Mouse (Mus musculus): Measurements from ENCODE around the gene Gm20765. TPM values are rescaled to one million over a fixed set of nuclear protein-coding genes. Genes with fewer than 3 reads are reported as not detected.

Gm20765 gene
- total and polyA plus RNA-seq, 2 experiments from 2014 or later: not detected

- no peak for ATAC-seq (ENCODE audit: insufficient read depth, low read depth)
- TF ChIP-seq CTCF (IDR thresholded peaks at IDR 0.05; ENCODE audit: low read depth) (no peak), EP300 (IDR thresholded peaks at IDR 0.05; ENCODE audit: low read depth) (no peak)
- no peaks in the 10 kb centered on the region for H3K27me3 ChIP-seq (ENCODE audit: control insufficient read depth, insufficient read depth, low read length)
- H3K27ac ChIP-seq (ENCODE audit: low read depth): no peak overlapping the region
- H3K9me3 ChIP-seq (replicated peaks; ENCODE audit: control insufficient read depth, low read length): no peaks in the 10 kb centered on the region
- WGBS: 83% methylated on average over 1 of the region's 1 CpGs
- no peak overlapping the region for H3K9ac ChIP-seq (replicated peaks; ENCODE audit: low read depth, low read length)
- no peaks in the 10 kb centered on the region for H3K36me3 ChIP-seq (replicated peaks; ENCODE audit: control insufficient read depth, insufficient read depth, low read length)
- no peaks in the 10 kb centered on the region for H3K4me1 ChIP-seq (ENCODE audit: control insufficient read depth, insufficient read depth)
- no peak for DNase-seq (ENCODE audit: low spot score)
- H3K4me3 ChIP-seq (ENCODE audit: low read depth, low read length): no peak overlapping the region
- no peak overlapping the region for H3K4me2 ChIP-seq (ENCODE audit: low read depth, low read length)
Observed at GRCm38 (mm10) chr10:104209655-104210054, 24.3 kb downstream of the Gm20765 start.

GRCm38 (mm10) chr10:104210268-104210990, 25.1 kb downstream of the Gm20765 start:
- Histone ChIP-seq H3K9me3 (replicated peaks; ENCODE audit: control insufficient read depth, low read length) (no peaks in the 10 kb centered on the region), H3K9ac (replicated peaks; ENCODE audit: low read depth, low read length) (no peak overlapping the region), H3K36me3 (replicated peaks; ENCODE audit: control insufficient read depth, insufficient read depth, low read length) (no peaks in the 10 kb centered on the region), H3K4me2 (ENCODE audit: low read depth, low read length) (no peak overlapping the region), H3K27ac (ENCODE audit: low read depth) (no peak overlapping the region), H3K4me3 (ENCODE audit: low read depth, low read length) (no peak overlapping the region), H3K4me1 (ENCODE audit: control insufficient read depth, insufficient read depth) (no peaks in the 10 kb centered on the region), H3K27me3 (ENCODE audit: control insufficient read depth, insufficient read depth, low read length) (no peaks in the 10 kb centered on the region)
- ATAC-seq (ENCODE audit: insufficient read depth, low read depth): no peak
- WGBS: 57% methylated on average over 3 of the region's 3 CpGs
- no peak for DNase-seq (ENCODE audit: low spot score)
- TF ChIP-seq EP300 (IDR thresholded peaks at IDR 0.05; ENCODE audit: low read depth) (no peak), CTCF (IDR thresholded peaks at IDR 0.05; ENCODE audit: low read depth) (no peak)

GRCm38 (mm10) chr10:104214527-104214926, 29.2 kb downstream of the Gm20765 start:
- H3K36me3 ChIP-seq (replicated peaks; ENCODE audit: control insufficient read depth, insufficient read depth, low read length): no peaks in the 10 kb centered on the region
- no peak overlapping the region for H3K4me2 ChIP-seq (ENCODE audit: low read depth, low read length)
- 76% methylated on average over 5 of the region's 5 CpGs for WGBS
- no peak overlapping the region for H3K27ac ChIP-seq (ENCODE audit: low read depth)
- no peak overlapping the region for H3K4me3 ChIP-seq (ENCODE audit: low read depth, low read length)
- H3K9me3 ChIP-seq (replicated peaks; ENCODE audit: control insufficient read depth, low read length): no peaks in the 10 kb centered on the region
- H3K9ac ChIP-seq (replicated peaks; ENCODE audit: low read depth, low read length): no peak overlapping the region
- no peak for ATAC-seq (ENCODE audit: insufficient read depth, low read depth)
- no peaks in the 10 kb centered on the region for H3K27me3 ChIP-seq (ENCODE audit: control insufficient read depth, insufficient read depth, low read length)
- TF ChIP-seq EP300 (IDR thresholded peaks at IDR 0.05; ENCODE audit: low read depth) (no peak), CTCF (IDR thresholded peaks at IDR 0.05; ENCODE audit: low read depth) (no peak)
- no peak for DNase-seq (ENCODE audit: low spot score)
- no peaks in the 10 kb centered on the region for H3K4me1 ChIP-seq (ENCODE audit: control insufficient read depth, insufficient read depth)

- Histone ChIP-seq H3K4me1 (ENCODE audit: control insufficient read depth, insufficient read depth) (no peaks in the 10 kb centered on the region), H3K9me3 (replicated peaks; ENCODE audit: control insufficient read depth, low read length) (0 out of 2 replicates have a peak, but pooled peaks cover 6% of the 10 kb centered on the region), H3K4me2 (ENCODE audit: low read depth, low read length) (no peak overlapping the region), H3K27ac (ENCODE audit: low read depth) (no peak overlapping the region), H3K36me3 (replicated peaks; ENCODE audit: control insufficient read depth, insufficient read depth, low read length) (no peaks in the 10 kb centered on the region), H3K9ac (replicated peaks; ENCODE audit: low read depth, low read length) (no peak overlapping the region), H3K4me3 (ENCODE audit: low read depth, low read length) (no peak overlapping the region), H3K27me3 (ENCODE audit: control insufficient read depth, insufficient read depth, low read length) (no peaks in the 10 kb centered on the region)
- DNase-seq (ENCODE audit: low spot score): no peak
- TF ChIP-seq CTCF (IDR thresholded peaks at IDR 0.05; ENCODE audit: low read depth): no peak
- TF ChIP-seq EP300 (IDR thresholded peaks at IDR 0.05; ENCODE audit: low read depth): no peak
- WGBS: 70% methylated on average over 6 of the region's 6 CpGs
- no peak for ATAC-seq (ENCODE audit: insufficient read depth, low read depth)
Observed at GRCm38 (mm10) chr10:104220303-104221021, 35.1 kb downstream of the Gm20765 start.

Other genes starting within 250 kb of the Gm20765 start
- gene Gm21293, start 42.5 kb upstream of the Gm20765 start, total RNA-seq (2014; rRNA removed; ENCODE audit: low replicate concordance): not detected in 2 replicates
- gene Gm21293, start 42.5 kb upstream of the Gm20765 start, polyA plus RNA-seq (2015; fragmentation: Nextera tagmentation; extraction: Ambion mirVana): not detected in 2 replicates
- gene Gm6763, start 34.0 kb upstream of the Gm20765 start, total RNA-seq (2014; rRNA removed; ENCODE audit: low replicate concordance): not detected in 2 replicates
- gene Gm6763, start 34.0 kb upstream of the Gm20765 start, polyA plus RNA-seq (2015; fragmentation: Nextera tagmentation; extraction: Ambion mirVana): not detected in 2 replicates
- gene Gm8764, start 25.5 kb upstream of the Gm20765 start, total RNA-seq (2014; rRNA removed; ENCODE audit: low replicate concordance): not detected in 2 replicates
- gene Gm8764, start 25.5 kb upstream of the Gm20765 start, polyA plus RNA-seq (2015; fragmentation: Nextera tagmentation; extraction: Ambion mirVana): not detected in 2 replicates
- not detected in 2 replicates for gene Gm21304, start 17.0 kb upstream of the Gm20765 start, total RNA-seq (2014; rRNA removed; ENCODE audit: low replicate concordance)
- gene Gm21304, start 17.0 kb upstream of the Gm20765 start, polyA plus RNA-seq (2015; fragmentation: Nextera tagmentation; extraction: Ambion mirVana): not detected in 2 replicates
- gene Gm21312, start 8.5 kb upstream of the Gm20765 start, total RNA-seq (2014; rRNA removed; ENCODE audit: low replicate concordance): not detected in 2 replicates
- not detected in 2 replicates for gene Gm21312, start 8.5 kb upstream of the Gm20765 start, polyA plus RNA-seq (2015; fragmentation: Nextera tagmentation; extraction: Ambion mirVana)
- not detected in 2 replicates for gene Gm4340, start 8.5 kb downstream of the Gm20765 start, total RNA-seq (2014; rRNA removed; ENCODE audit: low replicate concordance)
- gene Gm4340, start 8.5 kb downstream of the Gm20765 start, polyA plus RNA-seq (2015; fragmentation: Nextera tagmentation; extraction: Ambion mirVana): not detected in 2 replicates

Data from heart, postnatal 0 days (tissue).